Mouse (Mus musculus): ENCODE data around the gene Oaz1.

GRCm38 (mm10) chr10:80855749-80856073, 29.3 kb downstream of the Oaz1 start:
- TF ChIP-seq POLR2A (IDR thresholded peaks at IDR 0.05; ENCODE audit: borderline replicate concordance, low read depth, low read length), result no peak
- TF ChIP-seq CTCF (IDR thresholded peaks at IDR 0.05; ENCODE audit: low read depth, low read length), result no peak
